Mouse (Mus musculus): ENCODE results near the gene Cxcl14.
A peak's percentile ranks its signal among the peaks of the same experiment; 100 is the strongest.

Cxcl14 gene

DNA sequence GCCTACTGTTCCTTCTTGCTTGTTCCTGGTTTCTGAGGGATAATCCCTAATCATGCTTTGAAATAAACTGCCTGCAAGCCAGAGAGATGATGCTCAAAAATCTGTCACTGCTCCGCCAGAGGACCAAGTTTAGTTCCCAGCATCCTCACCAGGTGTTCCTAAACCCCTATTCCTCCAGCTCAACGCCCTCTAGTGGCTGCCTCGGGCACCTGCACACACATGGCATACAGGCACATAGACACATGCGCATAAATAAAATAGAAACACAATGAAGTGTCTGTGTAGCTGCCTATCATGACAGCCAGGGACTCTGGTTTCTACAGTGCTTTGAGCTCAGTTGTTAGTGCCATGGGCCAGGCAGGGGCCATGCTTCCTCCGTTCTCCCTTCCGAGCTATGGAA is 6.4 kb downstream of the Cxcl14 start:
- no peak for DNase-seq (ENCODE audit: extremely low spot score)

DNA sequence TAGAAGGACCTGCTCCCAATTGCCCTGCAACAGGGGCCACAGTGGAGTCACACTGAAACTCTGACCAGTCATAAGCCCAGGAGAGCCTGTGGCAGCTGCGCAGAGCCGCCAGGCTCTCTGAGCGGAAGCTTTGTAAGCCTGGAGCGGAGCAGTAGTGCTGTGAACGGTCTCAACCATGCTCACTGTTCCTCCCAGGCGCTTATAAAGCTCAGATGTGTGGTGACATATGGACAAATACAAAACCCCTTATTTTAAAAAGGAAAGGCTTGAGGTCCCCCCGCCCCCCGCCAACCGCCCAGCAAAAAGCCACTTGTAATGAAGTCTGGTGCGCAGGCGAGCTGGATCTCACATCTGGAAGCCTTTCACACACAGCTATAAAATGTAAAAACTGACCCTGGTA is 7.1 kb downstream of the Cxcl14 start:
- DNase-seq (ENCODE audit: extremely low spot score): no peak

DNA sequence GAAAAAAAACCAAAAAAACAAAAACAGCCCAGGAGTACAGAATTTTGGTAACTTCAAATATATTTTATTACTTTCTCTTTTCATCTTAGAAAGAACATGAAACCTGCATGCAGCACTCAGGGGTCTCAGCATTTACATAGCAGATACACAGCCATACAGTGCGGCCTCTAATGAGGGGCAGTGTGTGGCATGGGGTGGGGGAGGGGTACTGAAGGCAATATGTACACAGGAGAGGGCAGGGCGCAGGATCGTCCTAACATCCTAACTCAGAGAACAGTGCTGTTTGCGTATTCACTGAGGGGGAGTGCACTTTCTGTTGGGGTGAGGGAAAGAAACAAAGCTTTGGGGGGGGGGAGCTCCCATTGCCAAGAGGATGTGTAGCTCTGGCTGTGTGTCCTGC is 7.8 kb downstream of the Cxcl14 start:
- DNase-seq (ENCODE audit: extremely low spot score): no peak

DNA sequence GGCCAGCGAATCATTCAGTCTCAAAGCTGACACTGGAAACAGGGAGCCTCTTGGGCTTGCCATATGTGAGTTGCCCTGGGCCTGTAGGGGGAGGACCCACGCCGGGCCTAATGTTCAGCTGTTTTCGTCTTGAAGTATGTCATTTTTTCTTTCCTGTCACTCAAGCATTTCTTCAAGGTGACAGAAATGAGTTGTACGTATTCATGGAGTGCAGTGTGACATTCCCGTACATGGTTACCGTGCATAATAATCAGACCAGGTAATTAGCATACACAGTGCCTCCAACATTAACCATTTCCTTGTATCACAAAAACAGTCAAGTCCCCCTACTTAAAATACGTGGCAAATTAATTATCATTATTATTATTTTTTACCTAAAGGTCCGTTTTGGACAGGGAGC is 9.3 kb downstream of the Cxcl14 start:
- no peak for DNase-seq (ENCODE audit: extremely low spot score)

DNA sequence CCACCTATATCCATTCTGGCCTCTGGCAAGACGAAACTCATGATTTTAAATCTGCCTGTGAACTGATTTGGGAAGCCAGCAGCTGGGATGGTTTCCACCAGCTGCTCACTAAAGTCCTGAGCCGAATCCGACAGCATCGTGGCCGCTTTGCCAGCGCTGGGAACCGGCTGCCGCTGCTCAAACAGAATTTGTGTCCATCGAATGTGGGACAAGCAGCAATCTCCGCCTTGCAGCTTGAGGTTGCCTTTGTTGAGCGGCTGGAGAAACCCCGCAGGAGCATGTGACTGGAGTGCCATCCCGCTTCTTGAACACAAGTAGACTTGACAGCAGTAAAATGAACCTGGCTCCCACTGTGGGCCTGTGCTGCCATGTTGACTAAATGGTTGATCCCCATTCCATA is 13.0 kb downstream of the Cxcl14 start:
- no peak for DNase-seq (ENCODE audit: extremely low spot score)

DNA sequence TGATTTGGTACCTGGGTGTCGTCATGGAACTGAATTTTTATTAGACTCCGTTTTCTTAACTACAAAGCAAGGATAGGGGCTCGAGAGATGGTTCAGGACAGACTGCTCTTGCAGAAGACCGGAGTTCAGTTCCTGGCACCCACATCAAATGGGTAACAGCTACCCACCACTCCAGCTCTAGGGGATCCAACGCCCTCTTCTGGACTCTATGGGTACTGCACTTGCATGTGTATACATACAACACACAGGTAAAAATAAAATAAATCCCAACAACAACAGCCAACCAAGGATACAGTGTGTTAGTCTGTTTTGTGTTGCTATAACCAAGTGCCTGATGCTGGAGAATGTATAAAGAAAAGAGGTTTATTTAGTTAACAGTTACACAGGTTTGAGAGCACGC is 16.0 kb downstream of the Cxcl14 start:
- no peak for DNase-seq (ENCODE audit: extremely low spot score)

DNA sequence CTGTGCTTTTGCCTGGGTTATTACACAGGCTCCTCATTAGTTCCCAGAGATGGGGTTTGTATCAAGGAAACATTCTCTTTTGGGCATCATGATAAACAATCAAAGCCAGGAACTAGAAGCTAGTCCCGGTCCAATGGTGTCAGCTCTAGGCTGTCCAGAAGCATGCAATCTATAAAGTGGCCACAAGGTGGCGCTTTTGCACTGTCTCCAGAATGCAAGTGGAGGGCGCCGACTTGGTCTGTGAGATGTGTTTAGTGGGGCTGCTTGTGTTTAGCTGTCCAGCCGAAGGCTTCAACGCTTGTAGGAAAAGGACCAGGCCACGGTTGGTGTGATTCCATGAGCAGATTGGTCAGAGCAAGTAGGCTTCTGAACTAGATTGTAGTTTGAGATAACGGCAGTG is 16.9 kb downstream of the Cxcl14 start:
- DNase-seq (ENCODE audit: extremely low spot score): peak; percentile 86

DNA sequence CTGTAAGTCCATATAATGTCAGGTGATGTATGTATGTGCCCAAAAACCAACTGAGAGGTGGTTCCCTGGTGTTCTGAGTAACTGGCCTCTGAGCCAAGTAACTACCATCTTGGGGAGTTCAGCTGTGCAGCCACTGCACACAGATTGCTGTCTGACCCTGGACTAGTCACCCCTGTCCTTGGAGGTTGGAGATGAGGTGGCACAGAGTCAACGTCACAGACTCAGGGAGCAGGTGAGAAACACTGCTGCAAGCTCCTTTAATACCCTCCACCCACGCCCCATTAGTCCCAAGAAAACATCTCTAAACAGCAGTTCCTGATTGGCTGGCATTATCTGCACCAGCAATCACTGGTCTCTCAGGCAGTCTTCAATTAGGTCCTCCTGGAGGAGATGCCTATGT is 21.2 kb downstream of the Cxcl14 start:
- DNase-seq (ENCODE audit: extremely low spot score): no peak

DNA sequence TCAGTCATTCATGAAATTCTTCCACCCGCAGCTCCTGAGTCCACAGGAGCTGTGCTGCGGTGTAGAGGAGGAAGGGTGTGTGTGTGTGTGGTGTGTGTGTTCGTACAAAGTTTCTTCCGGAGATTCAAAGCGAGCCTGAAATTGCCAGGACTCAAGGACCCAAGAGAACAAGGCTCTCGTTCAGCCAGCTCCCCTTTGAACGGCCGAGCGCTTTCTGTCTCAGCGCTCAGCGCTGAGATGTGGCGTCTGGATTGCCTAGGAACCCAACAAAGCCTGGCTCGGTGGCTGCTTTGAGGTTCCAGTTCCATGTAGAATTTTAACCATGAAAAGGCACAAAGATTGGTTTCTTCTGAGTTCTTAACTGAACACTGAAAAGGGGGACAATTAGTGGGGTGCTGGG is 26.2 kb downstream of the Cxcl14 start:
- DNase-seq (ENCODE audit: extremely low spot score): no peak

DNA sequence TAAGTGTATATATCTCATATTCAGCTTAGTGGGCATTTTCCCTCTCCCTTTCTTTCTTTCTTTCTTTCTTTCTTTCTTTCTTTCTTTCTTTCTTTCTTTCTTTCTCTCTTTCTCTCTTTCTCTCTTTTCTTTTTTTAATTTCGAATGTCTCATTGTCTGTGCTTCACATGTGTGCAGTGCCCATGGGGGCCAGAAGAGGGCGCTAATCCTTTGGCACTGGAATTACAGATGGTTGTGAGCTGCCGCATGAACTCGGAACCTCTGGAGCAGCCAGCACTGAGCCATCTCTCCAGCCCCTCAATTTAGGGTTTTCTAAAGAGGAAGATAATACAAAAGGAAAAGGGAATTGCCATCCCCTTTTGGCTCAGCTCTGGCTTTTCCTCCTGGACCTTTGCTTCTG is 29.0 kb downstream of the Cxcl14 start:
- DNase-seq (ENCODE audit: extremely low spot score): no peak

DNA sequence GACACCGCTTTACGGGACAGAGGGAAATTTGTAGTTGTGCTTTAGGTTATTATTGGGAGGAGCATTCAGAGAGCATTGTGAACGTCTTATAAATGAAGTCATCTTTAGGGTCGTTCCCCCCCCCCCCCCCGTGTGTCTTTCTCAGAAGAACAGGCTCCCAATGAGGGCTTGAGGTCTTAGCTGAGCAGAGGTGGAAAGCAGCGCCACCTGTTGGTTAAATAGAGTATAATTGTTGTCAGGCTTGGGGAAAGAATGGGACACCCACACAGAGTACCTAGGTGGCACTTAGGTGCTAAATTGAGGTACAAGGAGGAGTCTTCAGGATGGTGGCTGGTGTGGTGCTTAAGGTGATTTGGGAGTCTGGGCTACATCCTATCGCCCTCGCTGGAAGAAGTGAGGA is 29.9 kb downstream of the Cxcl14 start:
- no peak for DNase-seq (ENCODE audit: extremely low spot score)

DNA sequence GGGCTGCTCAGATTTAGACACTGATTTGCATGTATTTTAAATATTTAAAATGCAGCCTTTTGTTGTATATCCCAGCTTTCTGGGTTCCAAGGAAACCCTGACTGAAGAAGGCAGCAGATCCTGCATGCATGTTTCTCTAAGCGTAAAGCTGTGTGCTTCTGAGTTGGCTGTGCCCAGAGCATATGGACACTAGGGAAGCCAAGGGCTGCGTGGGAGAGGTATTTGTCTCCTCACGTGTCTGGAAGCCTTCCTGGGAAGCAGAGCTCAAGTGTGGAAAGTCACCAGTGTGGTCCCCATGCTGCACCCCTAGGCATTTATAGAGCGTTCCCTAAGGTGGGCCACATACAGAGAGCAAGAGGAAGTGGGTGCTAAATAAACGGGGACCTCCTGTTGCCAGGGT is 30.7 kb downstream of the Cxcl14 start:
- DNase-seq (ENCODE audit: extremely low spot score): no peak

DNA sequence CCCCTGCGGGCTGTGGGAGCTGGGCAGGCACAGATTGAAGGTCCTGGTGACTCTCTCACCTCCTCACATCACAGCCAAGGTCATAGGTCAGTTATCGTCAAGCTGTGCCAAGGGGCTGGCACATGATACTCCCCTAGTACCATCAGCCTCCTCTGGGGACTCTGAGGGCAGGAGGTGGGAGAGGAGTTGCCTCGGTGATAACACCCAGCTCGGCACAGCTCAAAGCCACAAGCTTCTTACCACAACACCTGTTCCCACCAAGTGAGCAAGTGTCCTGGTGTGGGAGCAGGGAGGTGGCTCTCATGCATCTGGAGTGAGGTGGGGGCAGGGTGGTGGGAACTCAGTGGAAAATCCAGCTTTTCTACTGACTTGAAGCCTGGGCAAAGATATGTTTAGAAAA is 34.1 kb downstream of the Cxcl14 start:
- no peak for DNase-seq (ENCODE audit: extremely low spot score)

DNA sequence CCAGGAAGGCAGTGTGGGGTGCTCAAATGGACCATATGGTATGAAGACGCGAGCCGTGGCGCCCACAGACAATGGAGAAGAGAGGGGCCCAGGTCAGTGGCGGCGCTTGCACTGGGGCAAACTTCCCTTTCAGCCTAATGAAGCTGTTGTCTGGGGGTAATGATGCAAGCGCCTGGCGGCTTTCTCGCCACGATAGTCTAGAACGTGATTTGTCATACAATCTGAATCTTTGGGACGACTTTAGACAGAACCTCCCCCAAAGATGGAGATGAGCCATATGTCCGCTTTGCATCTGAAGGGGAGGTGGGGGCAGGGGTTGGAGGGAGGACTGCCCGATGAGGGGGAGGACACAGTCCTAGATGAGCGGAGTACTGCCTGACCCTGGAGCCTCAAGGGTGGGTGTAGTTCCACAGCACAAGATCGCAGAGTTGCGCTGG is 36.0 kb downstream of the Cxcl14 start:
- DNase-seq (ENCODE audit: extremely low spot score): peak; percentile 46

DNA sequence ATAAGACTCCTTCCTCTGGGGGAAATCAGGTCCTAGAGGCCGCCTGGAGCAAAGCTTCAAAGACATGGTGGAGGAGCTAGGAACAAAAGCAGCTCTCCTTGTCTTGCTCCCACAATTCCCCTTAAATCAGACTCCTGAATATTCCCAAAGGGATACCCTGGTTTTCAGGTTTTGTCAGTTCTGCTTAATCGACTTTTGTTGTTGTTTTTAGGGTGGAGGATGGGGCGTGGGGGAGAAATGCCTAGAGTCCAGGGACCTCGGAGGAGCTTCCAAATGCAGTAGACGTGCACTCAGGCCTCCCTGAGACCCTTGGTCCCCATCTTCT is 36.5 kb downstream of the Cxcl14 start:
- peak; percentile 46 for DNase-seq (ENCODE audit: extremely low spot score)

DNA sequence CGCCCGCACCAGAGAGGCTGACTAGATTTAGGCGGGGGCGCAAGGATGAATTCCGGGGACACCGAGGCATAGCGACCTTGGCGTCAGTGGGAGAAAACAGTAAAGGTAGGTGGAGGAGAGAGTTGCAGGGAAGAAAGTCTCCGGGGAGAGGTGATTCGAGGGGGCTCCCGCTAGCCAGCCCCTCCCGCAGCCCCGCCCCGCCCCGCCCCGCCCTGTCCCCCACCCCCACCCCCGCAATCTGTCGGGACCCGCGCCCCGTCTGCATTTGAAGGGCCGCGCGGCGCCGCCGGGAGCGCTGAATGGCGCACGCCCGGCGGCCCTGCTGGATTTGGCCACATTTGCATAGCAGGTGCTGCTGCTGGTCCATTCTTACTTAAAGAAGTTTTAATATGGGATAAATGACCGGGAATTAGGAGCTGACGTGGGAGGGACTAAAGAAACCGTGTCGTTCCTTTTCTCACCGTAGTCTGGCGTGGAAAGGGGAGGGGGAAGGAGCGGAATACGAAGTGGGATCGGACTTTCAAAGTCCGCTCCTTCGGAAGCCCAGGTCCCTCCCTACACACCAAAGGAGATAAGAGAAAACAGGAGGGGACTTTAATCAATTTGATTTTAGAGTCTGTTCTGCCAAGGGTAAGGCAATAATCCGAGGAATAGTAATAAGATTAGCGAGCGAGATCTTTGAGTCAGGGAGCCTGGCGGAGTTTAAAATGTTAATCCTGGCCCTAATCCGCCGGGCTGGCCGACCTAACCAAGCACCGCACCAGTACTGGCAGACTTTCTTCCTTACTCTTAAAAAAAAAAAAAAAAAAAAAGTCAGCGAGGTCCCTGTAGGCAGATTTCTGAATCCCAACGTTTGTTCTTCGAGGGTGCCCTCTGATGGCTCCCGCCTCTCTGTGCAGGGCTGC is 37.1 kb downstream of the Cxcl14 start:
- DNase-seq (ENCODE audit: extremely low spot score): peak; percentile 42

DNA sequence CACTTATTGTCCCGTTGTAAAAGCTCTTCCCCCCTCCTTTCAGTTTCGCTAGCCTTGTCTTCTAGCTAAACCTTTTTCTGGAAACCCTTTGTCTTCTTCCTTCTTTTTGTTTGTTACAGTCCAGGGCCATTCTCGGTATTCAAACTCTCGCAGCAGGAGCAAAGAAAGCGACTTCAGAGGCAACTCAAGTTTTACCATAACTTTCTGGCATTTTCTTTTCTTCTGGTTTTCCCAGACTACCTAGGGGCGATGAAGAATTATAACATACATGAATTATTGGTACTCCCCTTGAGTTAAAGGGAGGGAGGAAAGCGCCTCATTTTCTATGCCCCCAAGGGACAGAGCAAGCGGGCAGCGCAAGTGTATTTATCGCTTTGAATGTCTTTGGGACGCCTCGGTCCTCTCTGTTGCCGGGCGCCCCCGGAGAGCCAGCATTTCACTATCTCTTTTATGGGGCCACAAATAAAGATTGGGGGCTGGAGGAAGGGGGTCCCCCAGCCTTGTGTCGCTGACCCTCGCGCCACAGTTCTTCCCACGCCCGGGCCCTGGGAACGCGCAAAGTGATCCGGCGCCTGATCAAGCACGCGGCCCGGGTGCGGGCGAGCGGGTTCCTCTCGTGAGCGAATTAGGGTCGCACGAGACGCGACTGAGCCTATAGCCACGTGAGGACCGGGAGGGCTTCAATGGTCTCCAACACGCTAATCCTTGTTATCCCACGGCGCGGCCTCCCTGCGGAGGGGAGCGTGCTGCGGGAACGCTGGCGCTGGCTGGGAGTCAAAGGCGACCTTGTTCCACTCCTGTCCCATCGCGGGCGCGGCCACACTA is 37.9 kb downstream of the Cxcl14 start:
- DNase-seq (ENCODE audit: extremely low spot score): peak; percentile 55

DNA sequence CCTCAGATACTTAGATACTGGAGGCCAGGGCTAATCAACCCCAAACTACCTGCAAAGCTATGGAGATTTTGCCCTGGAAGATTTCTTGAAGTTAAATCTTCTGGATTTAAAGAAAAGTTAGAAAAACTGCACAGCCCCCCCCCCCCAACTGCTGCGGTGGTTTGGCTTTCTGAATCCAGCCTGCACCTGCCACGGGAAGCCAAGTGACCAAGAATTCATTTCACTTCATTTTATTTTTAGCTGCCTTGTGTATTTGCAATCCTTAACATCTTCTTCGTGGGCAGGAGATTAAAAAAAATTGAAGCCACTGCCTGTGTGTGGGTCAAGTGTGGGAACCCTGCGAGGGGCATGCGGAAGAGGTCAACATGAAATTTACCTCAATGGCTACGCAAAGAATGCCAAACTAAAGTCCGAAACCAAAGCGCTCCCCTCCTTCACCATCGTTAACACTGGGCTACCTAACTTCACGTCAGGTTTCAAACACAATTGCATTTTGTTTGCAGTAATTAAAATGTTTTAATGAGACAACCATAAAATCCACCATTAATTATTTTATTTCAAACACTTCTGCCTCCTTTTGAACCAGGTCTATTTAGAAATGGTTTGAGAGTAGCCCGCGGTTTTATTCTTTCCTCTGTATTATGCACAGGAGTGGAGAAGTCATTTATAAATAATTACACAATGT is 38.7 kb downstream of the Cxcl14 start:
- DNase-seq (ENCODE audit: extremely low spot score): no peak

DNA sequence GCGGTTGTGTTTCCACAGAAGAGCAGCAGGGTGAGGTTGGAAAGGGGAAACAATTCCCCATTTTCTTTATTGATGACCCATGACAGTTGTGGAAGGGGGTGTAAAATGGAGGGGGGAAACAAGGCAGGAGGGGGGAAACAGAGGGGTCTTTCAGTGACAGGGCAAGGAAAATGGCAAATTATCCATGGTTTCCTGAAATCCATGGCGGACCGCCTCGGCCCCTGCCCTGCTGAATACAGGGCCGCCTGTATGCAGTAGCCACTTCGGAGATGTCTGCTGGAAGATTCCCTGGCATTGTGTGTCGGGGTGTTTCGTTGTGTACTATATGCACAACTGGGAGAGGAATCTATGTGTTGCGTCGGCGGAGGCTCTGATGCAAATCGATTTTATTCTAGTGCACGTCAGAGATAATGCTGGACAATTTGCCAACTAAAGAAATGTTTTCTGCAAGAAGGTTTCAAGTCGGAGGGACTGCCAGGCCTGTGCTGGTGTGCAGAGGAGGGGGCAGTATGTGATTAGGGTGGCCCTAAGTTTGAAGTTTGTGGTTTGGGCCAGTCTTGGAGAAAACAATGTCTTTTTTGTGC is 39.5 kb downstream of the Cxcl14 start:
- peak; percentile 48 for DNase-seq (ENCODE audit: extremely low spot score)

DNA sequence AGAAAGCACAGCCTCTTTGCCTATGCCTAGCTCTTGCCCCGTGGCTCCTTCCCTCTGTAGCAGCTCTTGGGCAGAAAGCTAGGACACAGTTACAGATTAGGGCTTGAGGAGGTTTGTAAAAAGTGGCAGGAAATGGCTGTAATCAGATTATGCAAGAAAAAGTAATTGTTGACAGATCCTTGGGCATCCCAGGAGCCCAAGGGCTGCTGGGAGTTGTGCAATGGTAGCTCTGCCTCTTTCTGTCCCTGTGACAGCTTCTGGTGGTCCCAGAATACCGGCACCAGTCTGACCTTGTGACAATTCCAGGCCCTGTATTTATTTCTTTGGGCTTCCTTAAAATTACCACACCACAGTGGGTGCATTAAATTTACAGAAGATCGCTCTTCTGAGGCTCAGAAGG is 43.0 kb downstream of the Cxcl14 start:
- DNase-seq (ENCODE audit: extremely low spot score): no peak

DNA sequence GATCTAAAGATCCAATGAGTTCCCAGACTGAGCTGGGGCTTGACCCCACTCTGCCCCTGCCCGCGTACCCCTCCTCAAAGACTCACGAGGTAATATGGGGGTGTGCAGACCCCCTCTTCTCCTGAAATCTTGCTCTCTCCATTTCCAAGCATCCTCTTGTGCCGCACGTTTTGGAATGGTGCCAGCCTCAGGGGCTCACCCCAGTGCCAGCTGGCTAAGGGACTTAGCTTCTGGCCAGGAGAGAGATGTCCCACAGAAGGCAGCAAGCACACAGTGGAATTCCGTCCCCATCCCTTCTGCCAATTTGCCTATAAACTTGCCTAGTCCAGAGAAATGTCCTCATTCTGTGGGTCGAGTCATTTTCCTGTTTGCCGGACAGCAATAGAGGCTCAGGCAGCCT is 43.6 kb downstream of the Cxcl14 start:
- DNase-seq (ENCODE audit: extremely low spot score): no peak

DNA sequence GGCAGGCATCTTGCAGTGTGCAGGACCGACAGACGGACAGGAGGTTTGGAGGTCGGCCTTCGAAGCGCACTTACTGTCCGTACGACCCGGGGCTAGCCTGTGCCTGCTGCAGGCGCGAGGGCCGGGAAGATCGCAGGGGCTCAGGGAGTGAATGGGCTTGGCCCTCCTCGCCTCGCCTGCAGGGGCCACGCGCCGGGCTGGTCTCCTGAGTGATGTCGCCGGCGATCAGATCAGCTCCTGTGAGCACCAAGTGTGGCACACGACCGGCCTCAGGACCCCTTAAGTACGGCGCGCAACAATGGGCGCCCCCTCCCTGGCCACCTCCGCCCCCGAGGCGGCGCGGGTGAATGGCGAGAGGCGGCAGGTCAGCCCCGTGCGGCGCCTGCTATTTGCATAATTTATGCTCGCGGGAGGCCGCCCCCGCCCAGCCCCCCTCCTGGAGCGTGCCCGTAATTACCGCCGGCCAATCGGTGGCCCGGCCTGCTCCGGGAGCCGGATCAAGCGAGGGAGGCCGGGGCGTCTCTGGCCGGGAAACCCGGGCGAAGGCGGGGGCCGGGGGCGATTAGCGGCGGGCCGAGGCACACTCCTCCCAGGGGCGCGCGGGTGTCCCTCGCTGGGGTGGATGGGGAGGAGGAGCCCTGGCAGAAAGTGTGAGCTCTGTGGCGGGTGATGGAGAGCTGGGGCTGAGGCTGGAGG is 44.3 kb downstream of the Cxcl14 start, which contains the start of gene Neurog1:
Neurog1 (minus strand) TSS at position 240 of the 696 bp plus-strand sequence.
- peak; percentile 84 for DNase-seq (ENCODE audit: extremely low spot score)
